Mouse (Mus musculus) forebrain, embryonic 15.5 days (tissue): ENCODE data around the gene Tpd52l1. TPM values are rescaled to one million over a fixed set of nuclear protein-coding genes. Genes with fewer than 3 reads are reported as not detected.

Experiments used
- ATAC-seq: fragments of 200-750 bp; cut with Nextera tagmentation; replicated peaks from 2 replicates; pipeline ENCODE4 v1.8.0; 2017; ENCODE audit warnings: mild to moderate bottlenecking, moderate TSS enrichment, moderate library complexity
- H3K27ac ChIP-seq: fragments of 300-500 bp; sonication (generic); replicated peaks from 2 replicates; pipeline ENCODE4 v1.5.1; 2015; ENCODE audit warnings: mild to moderate bottlenecking, inconsistent platforms
- H3K27me3 ChIP-seq: fragments of 300-500 bp; sonication (generic); 2 replicates; pipeline ENCODE4 v1.6.1; 2015; ENCODE audit warnings: inconsistent platforms
- H3K36me3 ChIP-seq: fragments of 300-500 bp; sonication (generic); 2 replicates; pipeline ENCODE4 v1.6.1; 2015; ENCODE audit warnings: mild to moderate bottlenecking, inconsistent platforms
- H3K4me1 ChIP-seq: fragments of 300-500 bp; sonication (generic); 2 replicates; pipeline ENCODE4 v1.6.1; 2015; ENCODE audit warnings: inconsistent platforms
- H3K4me2 ChIP-seq: fragments of 300-500 bp; sonication (generic); replicated peaks from 2 replicates; pipeline ENCODE4 v1.6.1; 2015; ENCODE audit warnings: mild to moderate bottlenecking, inconsistent platforms
- H3K4me3 ChIP-seq: fragments of 300-500 bp; sonication (generic); 2 replicates; pipeline ENCODE4 v1.5.1; 2015; ENCODE audit warnings: mild to moderate bottlenecking, inconsistent platforms
- H3K9ac ChIP-seq: fragments of 300-500 bp; sonication (generic); replicated peaks from 2 replicates; pipeline ENCODE4 v1.6.1; 2015; ENCODE audit warnings: mild to moderate bottlenecking, inconsistent platforms
- H3K9me3 ChIP-seq: fragments of 300-500 bp; sonication (generic); 2 replicates; pipeline ENCODE4 v1.6.1; 2016; ENCODE audit warnings: inconsistent platforms
- WGBS: fragments of 180-500 bp; shearing (Covaris S2); methylation state at CpG from one replicate; pipeline ENCODE4 v1.1.7; 2015; ENCODE audit warnings: mixed read lengths; 5-methylcytosine and 5-hydroxymethylcytosine counted together
- polyA plus RNA-seq: library from polyadenylated mRNA; unstranded; fragments of >200 nt; fragmentation: Nextera tagmentation; extraction: Ambion mirVana; gene quantifications from 2 replicates; pipeline ENCODE4 v1.2.1, GENCODE M21; 2015

Gene Tpd52l1
- polyA plus RNA-seq, 1 experiment from 2014 or later = 14.1 TPM

- no peak overlapping the region for H3K27ac ChIP-seq
- H3K4me1 ChIP-seq = peaks cover 8% of the 10 kb centered on the region
- no peak overlapping the region for H3K4me3 ChIP-seq
- no peaks in the 10 kb centered on the region for H3K36me3 ChIP-seq
- H3K27me3 ChIP-seq = no peaks in the 10 kb centered on the region
- H3K9ac ChIP-seq = no peak overlapping the region
- 13% methylated on average over 1 of the region's 1 CpGs for WGBS
- no peak for ATAC-seq
- no peaks in the 10 kb centered on the region for H3K9me3 ChIP-seq
- H3K4me2 ChIP-seq = no peak overlapping the region
Measured at GRCm38 (mm10) chr10:31296458-31296857, 149.3 kb downstream of the Tpd52l1 start.

GRCm38 (mm10) chr10:31295705-31296104, 150.1 kb downstream of the Tpd52l1 start:
- Histone ChIP-seq H3K4me2 (no peak overlapping the region), H3K9ac (no peak overlapping the region), H3K27ac (no peak overlapping the region), H3K4me1 (peaks cover 8% of the 10 kb centered on the region), H3K36me3 (no peaks in the 10 kb centered on the region), H3K4me3 (no peak overlapping the region), H3K27me3 (no peaks in the 10 kb centered on the region), H3K9me3 (no peaks in the 10 kb centered on the region)
- ATAC-seq = peak; percentile 16; the same call in 1 of the 2 replicates
- 12% methylated on average over 5 of the region's 5 CpGs for WGBS

GRCm38 (mm10) chr10:31288697-31289390, 156.9 kb downstream of the Tpd52l1 start:
- no peak for ATAC-seq
- Histone ChIP-seq H3K9ac (no peak overlapping the region), H3K27me3 (no peaks in the 10 kb centered on the region), H3K36me3 (no peaks in the 10 kb centered on the region), H3K27ac (no peak overlapping the region), H3K9me3 (no peaks in the 10 kb centered on the region), H3K4me2 (no peak overlapping the region), H3K4me1 (no peaks in the 10 kb centered on the region), H3K4me3 (no peak overlapping the region)
- 91% methylated on average over 4 of the region's 4 CpGs for WGBS

DNA sequence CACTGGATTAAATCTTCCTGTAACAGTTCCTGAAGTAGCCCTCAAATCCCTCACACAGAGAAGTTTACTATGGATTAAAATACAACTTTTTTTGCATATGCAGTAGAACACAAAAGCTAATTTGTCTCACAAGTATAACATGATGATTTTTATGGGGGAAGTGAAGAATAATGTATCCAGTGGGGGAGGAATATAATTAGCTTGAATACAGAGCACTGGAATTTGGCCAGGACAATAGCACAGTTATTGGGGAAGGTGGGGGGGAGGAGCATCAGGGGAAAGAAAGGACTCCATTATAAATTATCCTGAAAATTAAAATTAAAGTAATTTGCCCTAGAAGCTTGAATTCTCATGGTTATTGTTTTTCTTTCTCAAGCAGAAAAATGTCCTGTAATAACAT, 158.0 kb downstream of the Tpd52l1 start:
- ATAC-seq = no peak
- Histone ChIP-seq H3K27me3 (no peaks in the 10 kb centered on the region), H3K4me3 (no peak overlapping the region), H3K4me1 (no peaks in the 10 kb centered on the region), H3K9ac (no peak overlapping the region), H3K27ac (no peak overlapping the region), H3K36me3 (no peaks in the 10 kb centered on the region), H3K4me2 (no peak overlapping the region), H3K9me3 (no peaks in the 10 kb centered on the region)

Other genes starting within 250 kb of the Tpd52l1 start
- 50.6 and 52.2 TPM in 2 replicates for gene Hddc2, start 132.6 kb downstream of the Tpd52l1 start, polyA plus RNA-seq
- 1.5 and 1.6 TPM in 2 replicates for gene Rnf217, start 163.2 kb upstream of the Tpd52l1 start, polyA plus RNA-seq